Mouse (Mus musculus) olfactory bulb, adult 2 months (tissue): ENCODE measurements around the gene Prox2.

ENCODE experiments used
- CTCF ChIP-seq: fragments of 200-500 bp; IDR thresholded peaks from 2 replicates; pipeline ENCODE4 v1.5.1; 2012; ENCODE audit warnings: low read depth, mild to moderate bottlenecking, low read length, moderate library complexity; ENCODE audit not compliant: insufficient read depth
- POLR2A ChIP-seq: fragments of 200-500 bp; IDR thresholded peaks from 2 replicates; pipeline ENCODE4 v1.6.1; 2012; ENCODE audit warnings: mild to moderate bottlenecking, low read depth, low read length, moderate library complexity; ENCODE audit not compliant: insufficient read depth

DNA sequence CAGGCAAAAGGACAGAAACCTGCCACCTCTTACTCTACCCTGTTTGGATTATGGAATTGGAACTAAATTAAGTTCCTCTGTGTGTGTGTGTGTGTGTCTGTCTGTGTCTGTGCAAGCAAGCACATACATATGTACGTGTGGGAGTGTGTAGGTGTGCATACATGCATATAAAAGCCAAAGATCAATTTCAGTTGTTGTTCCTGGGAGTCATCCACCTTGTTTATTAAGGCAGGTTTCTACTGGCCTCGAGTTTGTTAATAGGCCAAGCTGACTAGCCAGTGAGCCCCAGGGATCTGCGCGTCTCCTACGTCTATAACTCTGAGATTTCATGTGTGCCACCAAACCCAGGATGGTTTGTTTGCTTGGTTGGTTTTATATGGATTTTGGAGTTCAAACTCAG is 14.2 kb upstream of the Prox2 start:
- TF ChIP-seq POLR2A (no peak), CTCF (no peak)
